Mouse (Mus musculus): ENCODE data around the gene Them5. TPM values are rescaled to one million over a fixed set of nuclear protein-coding genes. Genes with fewer than 3 reads are reported as not detected.
A peak's percentile ranks its signal among the peaks of the same experiment; 100 is the strongest.

Gene Them5
- total and polyA plus RNA-seq, 2 experiments: 0.09 TPM; not detected in 1

DNA sequence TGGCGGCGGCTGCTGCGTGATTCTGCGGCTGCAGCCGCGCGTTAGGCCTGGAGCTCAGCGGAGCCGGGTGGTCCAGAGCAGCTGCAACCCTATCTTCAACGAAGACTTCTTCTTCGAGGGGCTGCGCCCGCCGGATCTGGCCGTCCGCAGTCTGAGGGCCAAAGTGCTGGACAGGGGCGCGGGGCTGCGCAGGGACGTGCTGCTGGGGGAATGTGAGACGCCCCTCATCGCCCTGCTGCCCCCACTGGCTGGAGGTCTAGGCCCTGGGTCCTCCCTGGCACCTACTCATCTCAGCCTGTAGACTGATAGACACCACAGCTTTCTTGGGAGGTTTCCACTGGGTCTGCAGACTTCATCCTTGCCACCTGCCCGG, 22.2 kb downstream of the Them5 start:
- peak overlapping the region; percentile 61; the same call in 1 of the 2 replicates for H3K27ac ChIP-seq (replicated peaks; ENCODE audit: insufficient read depth, low read depth, low read length)
- H3K4me1 ChIP-seq (ENCODE audit: control insufficient read depth, insufficient read depth, low read length): peaks cover 17% of the 10 kb centered on the region
- peak overlapping the region; percentile 84 for H3K9ac ChIP-seq (ENCODE audit: low read depth, low read length)
- no peaks in the 10 kb centered on the region for H3K36me3 ChIP-seq (ENCODE audit: control insufficient read depth, insufficient read depth, low read length)
- 25% methylated on average over 23 of the region's 23 CpGs for WGBS
- DNase-seq (ENCODE audit: extremely low read depth, low read depth, low spot score): no peak
- peak overlapping the region; percentile 59; the same call in 1 of the 2 replicates for H3K4me3 ChIP-seq (ENCODE audit: insufficient read depth, low read depth, low read length)
- no peaks in the 10 kb centered on the region for H3K27me3 ChIP-seq (ENCODE audit: control insufficient read depth, insufficient read depth, low read length)
- TF ChIP-seq CTCF (IDR thresholded peaks at IDR 0.05; ENCODE audit: low read depth, low read length) (no peak), POLR2A (IDR thresholded peaks at IDR 0.05; ENCODE audit: extremely low read depth, insufficient read depth, low read length) (no peak)
- no peaks in the 10 kb centered on the region for H3K79me2 ChIP-seq (ENCODE audit: control insufficient read depth, insufficient read depth, low read length)

DNA sequence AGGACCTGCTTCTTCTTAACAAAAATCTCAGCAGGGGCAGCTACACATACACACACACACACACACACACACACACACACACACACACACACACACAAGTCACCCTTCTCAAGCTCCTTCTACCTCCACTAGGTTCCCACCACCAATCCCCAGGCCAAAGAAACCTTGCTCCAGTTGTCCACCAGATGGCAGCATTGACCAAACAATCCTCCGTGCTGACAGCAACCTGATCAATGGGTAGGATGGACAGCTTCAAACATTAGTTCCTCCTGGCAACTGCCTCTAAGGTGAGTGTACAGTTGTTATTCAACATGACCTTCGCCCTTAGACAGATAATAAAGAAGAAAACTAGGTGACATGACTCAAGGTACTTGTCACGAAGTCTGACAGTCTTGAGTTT, 24.9 kb downstream of the Them5 start:
- 4% methylated on average over 3 of the region's 3 CpGs for WGBS
- TF ChIP-seq CTCF (IDR thresholded peaks at IDR 0.05; ENCODE audit: low read depth, low read length) (peak; percentile 77), POLR2A (IDR thresholded peaks at IDR 0.05; ENCODE audit: extremely low read depth, insufficient read depth, low read length) (no peak)
- DNase-seq (ENCODE audit: extremely low read depth, low read depth, low spot score): peak; percentile 95

DNA sequence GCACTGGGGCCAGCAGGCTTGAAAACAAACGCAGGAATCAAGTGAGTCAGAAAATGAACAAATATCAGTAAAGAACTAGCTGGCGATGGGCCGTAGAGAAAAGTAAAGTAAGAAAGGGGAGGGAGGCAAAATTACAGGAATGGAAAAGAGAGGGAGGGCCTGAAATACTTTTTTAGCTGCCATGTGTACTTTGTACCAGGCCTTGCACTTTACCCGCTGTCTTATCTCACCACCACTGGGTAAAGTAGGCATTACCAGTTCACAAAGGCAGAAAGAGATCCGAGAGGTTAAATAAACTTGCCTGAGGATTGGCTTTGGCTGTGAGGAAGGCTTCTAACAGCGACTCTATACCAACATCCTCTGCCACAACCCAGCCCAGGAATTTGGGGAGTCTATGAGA, 25.6 kb downstream of the Them5 start:
- 21% methylated on average over 6 of the region's 6 CpGs for WGBS
- Histone ChIP-seq H3K79me2 (ENCODE audit: control insufficient read depth, insufficient read depth, low read length) (no peaks in the 10 kb centered on the region), H3K27me3 (ENCODE audit: control insufficient read depth, insufficient read depth, low read length) (no peaks in the 10 kb centered on the region), H3K27ac (replicated peaks; ENCODE audit: insufficient read depth, low read depth, low read length) (peak overlapping the region; percentile 97), H3K36me3 (ENCODE audit: control insufficient read depth, insufficient read depth, low read length) (no peaks in the 10 kb centered on the region), H3K9ac (ENCODE audit: low read depth, low read length) (peak overlapping the region; percentile 36), H3K4me1 (ENCODE audit: control insufficient read depth, insufficient read depth, low read length) (peaks cover 22% of the 10 kb centered on the region), H3K4me3 (ENCODE audit: insufficient read depth, low read depth, low read length) (no peak overlapping the region)
- TF ChIP-seq CTCF (IDR thresholded peaks at IDR 0.05; ENCODE audit: low read depth, low read length): no peak
- no peak for TF ChIP-seq POLR2A (IDR thresholded peaks at IDR 0.05; ENCODE audit: extremely low read depth, insufficient read depth, low read length)
- peak; percentile 96 for DNase-seq (ENCODE audit: extremely low read depth, low read depth, low spot score)

More for the DNA sequence above, 24.9 kb downstream of the Them5 start:
- Histone ChIP-seq H3K9ac (ENCODE audit: low read depth, low read length) (0 out of 2 replicates have a peak overlapping the region, but pooled peaks have one; percentile 19), H3K4me3 (ENCODE audit: insufficient read depth, low read depth, low read length) (no peak overlapping the region), H3K79me2 (ENCODE audit: control insufficient read depth, insufficient read depth, low read length) (no peaks in the 10 kb centered on the region), H3K27me3 (ENCODE audit: control insufficient read depth, insufficient read depth, low read length) (no peaks in the 10 kb centered on the region), H3K27ac (replicated peaks; ENCODE audit: insufficient read depth, low read depth, low read length) (no peak overlapping the region), H3K36me3 (ENCODE audit: control insufficient read depth, insufficient read depth, low read length) (no peaks in the 10 kb centered on the region), H3K4me1 (ENCODE audit: control insufficient read depth, insufficient read depth, low read length) (peaks cover 18% of the 10 kb centered on the region)

DNA sequence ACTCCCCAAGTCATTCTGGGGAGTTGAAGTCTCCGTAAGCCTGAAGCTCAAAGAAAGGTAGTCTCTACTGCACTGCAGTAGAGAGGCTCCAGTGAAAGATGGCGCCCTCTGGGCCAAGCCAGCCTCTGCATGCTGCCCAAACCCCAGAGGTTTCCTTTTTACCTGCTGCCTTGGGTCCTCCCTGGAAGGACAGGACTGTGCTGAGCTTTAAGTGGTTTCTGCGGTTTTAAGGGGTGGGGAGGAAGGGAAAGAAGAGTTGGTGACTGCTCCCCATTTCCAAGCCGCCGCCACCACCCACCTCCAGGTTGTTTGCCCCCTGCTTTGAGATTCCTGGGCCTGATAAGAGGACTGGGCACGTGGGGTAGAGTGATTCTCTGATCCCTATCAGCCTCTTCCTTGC, 26.7 kb downstream of the Them5 start:
- WGBS: 83% methylated on average over 6 of the region's 6 CpGs
- no peak for TF ChIP-seq CTCF (IDR thresholded peaks at IDR 0.05; ENCODE audit: low read depth, low read length)
- TF ChIP-seq POLR2A (IDR thresholded peaks at IDR 0.05; ENCODE audit: extremely low read depth, insufficient read depth, low read length): no peak
- no peaks in the 10 kb centered on the region for H3K27me3 ChIP-seq (ENCODE audit: control insufficient read depth, insufficient read depth, low read length)
- peaks cover 22% of the 10 kb centered on the region for H3K4me1 ChIP-seq (ENCODE audit: control insufficient read depth, insufficient read depth, low read length)
- H3K4me3 ChIP-seq (ENCODE audit: insufficient read depth, low read depth, low read length): no peak overlapping the region
- no peak for DNase-seq (ENCODE audit: extremely low read depth, low read depth, low spot score)
- H3K36me3 ChIP-seq (ENCODE audit: control insufficient read depth, insufficient read depth, low read length): no peaks in the 10 kb centered on the region
- no peaks in the 10 kb centered on the region for H3K79me2 ChIP-seq (ENCODE audit: control insufficient read depth, insufficient read depth, low read length)
- H3K9ac ChIP-seq (ENCODE audit: low read depth, low read length): no peak overlapping the region
- peak overlapping the region; percentile 95; the same call in 1 of the 2 replicates for H3K27ac ChIP-seq (replicated peaks; ENCODE audit: insufficient read depth, low read depth, low read length)

DNA sequence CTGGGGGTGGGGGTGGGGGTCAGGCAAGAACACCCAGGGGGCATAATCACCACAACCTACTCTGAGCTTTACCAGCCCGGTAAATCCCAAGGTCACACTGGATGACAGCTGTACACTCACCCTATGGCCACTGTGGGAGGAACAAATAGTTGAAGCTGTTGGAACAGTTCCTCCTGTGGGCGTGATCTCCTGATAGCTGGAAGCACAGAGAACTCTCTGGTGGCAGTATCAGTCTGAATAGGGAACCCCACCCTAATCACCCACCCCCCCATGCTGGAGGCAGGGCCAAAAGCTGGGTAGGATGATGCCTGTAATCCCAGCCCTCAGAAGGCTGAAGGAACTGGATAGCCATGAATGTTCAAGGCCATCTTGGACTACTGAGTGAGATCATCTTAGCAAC, 27.8 kb downstream of the Them5 start:
- H3K27ac ChIP-seq (replicated peaks; ENCODE audit: insufficient read depth, low read depth, low read length): no peak overlapping the region
- no peak overlapping the region for H3K4me3 ChIP-seq (ENCODE audit: insufficient read depth, low read depth, low read length)
- H3K79me2 ChIP-seq (ENCODE audit: control insufficient read depth, insufficient read depth, low read length): no peaks in the 10 kb centered on the region; the same call in 1 of the 2 replicates
- H3K9ac ChIP-seq (ENCODE audit: low read depth, low read length): no peak overlapping the region
- WGBS: 21% methylated on average over 2 of the region's 2 CpGs
- H3K4me1 ChIP-seq (ENCODE audit: control insufficient read depth, insufficient read depth, low read length): peaks cover 26% of the 10 kb centered on the region
- DNase-seq (ENCODE audit: extremely low read depth, low read depth, low spot score): no peak
- no peaks in the 10 kb centered on the region for H3K36me3 ChIP-seq (ENCODE audit: control insufficient read depth, insufficient read depth, low read length)
- TF ChIP-seq POLR2A (IDR thresholded peaks at IDR 0.05; ENCODE audit: extremely low read depth, insufficient read depth, low read length) (no peak), CTCF (IDR thresholded peaks at IDR 0.05; ENCODE audit: low read depth, low read length) (no peak)
- H3K27me3 ChIP-seq (ENCODE audit: control insufficient read depth, insufficient read depth, low read length): no peaks in the 10 kb centered on the region

DNA sequence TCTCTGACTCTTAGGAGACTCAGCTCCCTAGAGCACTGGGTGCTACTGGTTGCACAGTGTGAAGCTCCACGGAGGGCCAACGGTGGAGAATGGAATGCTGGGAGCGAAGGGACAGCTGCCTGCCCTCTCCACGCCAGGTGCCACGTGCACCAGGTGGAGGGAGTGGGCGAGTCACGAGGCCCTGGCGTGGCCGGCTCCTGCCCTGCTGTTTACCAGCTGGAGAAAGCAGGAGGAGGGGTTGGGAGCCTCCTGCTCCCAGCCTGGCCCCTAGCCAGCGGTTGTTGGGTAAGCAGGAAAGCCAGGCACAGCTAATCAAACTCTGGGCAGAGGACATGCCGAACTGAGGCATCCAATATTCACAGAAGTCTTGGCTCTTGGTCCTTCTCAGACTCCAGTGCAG, 29.7 kb downstream of the Them5 start:
- Histone ChIP-seq H3K79me2 (ENCODE audit: control insufficient read depth, insufficient read depth, low read length) (no peaks in the 10 kb centered on the region; the same call in 1 of the 2 replicates), H3K4me3 (ENCODE audit: insufficient read depth, low read depth, low read length) (no peak overlapping the region), H3K36me3 (ENCODE audit: control insufficient read depth, insufficient read depth, low read length) (peaks cover 2% of the 10 kb centered on the region; the same call in 1 of the 2 replicates), H3K27me3 (ENCODE audit: control insufficient read depth, insufficient read depth, low read length) (no peaks in the 10 kb centered on the region), H3K4me1 (ENCODE audit: control insufficient read depth, insufficient read depth, low read length) (peaks cover 27% of the 10 kb centered on the region), H3K9ac (ENCODE audit: low read depth, low read length) (no peak overlapping the region), H3K27ac (replicated peaks; ENCODE audit: insufficient read depth, low read depth, low read length) (peak overlapping the region; percentile 52; the same call in 1 of the 2 replicates)
- WGBS: 7% methylated on average over 11 of the region's 11 CpGs
- TF ChIP-seq CTCF (IDR thresholded peaks at IDR 0.05; ENCODE audit: low read depth, low read length) (no peak), POLR2A (IDR thresholded peaks at IDR 0.05; ENCODE audit: extremely low read depth, insufficient read depth, low read length) (no peak)
- peak; percentile 96 for DNase-seq (ENCODE audit: extremely low read depth, low read depth, low spot score)
